Mouse (Mus musculus) embryonic facial prominence, embryonic 13.5 days (tissue): ENCODE measurements around the gene Tnk1. TPM values are rescaled to one million over a fixed set of nuclear protein-coding genes. Genes with fewer than 3 reads are reported as not detected.

Source experiments
- ATAC-seq: fragments of 200-750 bp; cut with Nextera tagmentation; 2 replicates; pipeline ENCODE4 v1.8.0; 2017; ENCODE audit warnings: low read depth; ENCODE audit not compliant: insufficient number of reproducible peaks, insufficient read depth, low FRiP score, low TSS enrichment
- H3K27ac ChIP-seq: fragments of 300-500 bp; sonication (generic); 2 replicates; pipeline ENCODE4 v1.5.1; 2015; ENCODE audit warnings: moderate library complexity, mild to moderate bottlenecking, inconsistent platforms
- H3K27me3 ChIP-seq: fragments of 300-500 bp; sonication (generic); 2 replicates; pipeline ENCODE4 v1.6.1; 2015; ENCODE audit warnings: mild to moderate bottlenecking, inconsistent platforms
- H3K36me3 ChIP-seq: fragments of 300-500 bp; sonication (generic); 2 replicates; pipeline ENCODE4 v1.6.1; 2015; ENCODE audit warnings: mild to moderate bottlenecking, inconsistent platforms
- H3K4me1 ChIP-seq: fragments of 300-500 bp; sonication (generic); 2 replicates; pipeline ENCODE4 v1.6.1; 2015; ENCODE audit warnings: inconsistent platforms
- H3K4me2 ChIP-seq: fragments of 300-500 bp; sonication (generic); 2 replicates; pipeline ENCODE4 v1.6.1; 2015; ENCODE audit warnings: moderate library complexity, mild to moderate bottlenecking, inconsistent platforms
- H3K4me3 ChIP-seq: fragments of 300-500 bp; sonication (generic); 2 replicates; pipeline ENCODE4 v1.5.1; 2015; ENCODE audit warnings: mild to moderate bottlenecking, inconsistent platforms
- H3K9ac ChIP-seq: fragments of 300-500 bp; sonication (generic); 2 replicates; pipeline ENCODE4 v1.6.1; 2015; ENCODE audit warnings: mild to moderate bottlenecking, inconsistent platforms
- H3K9me3 ChIP-seq: fragments of 300-500 bp; sonication (generic); 2 replicates; pipeline ENCODE4 v1.6.1; 2016; ENCODE audit warnings: inconsistent platforms
- WGBS: fragments of 180-500 bp; shearing (Covaris S2); methylation state at CpG from one replicate; pipeline ENCODE4 v1.1.7; 2015; ENCODE audit warnings: mixed read lengths; 5-methylcytosine and 5-hydroxymethylcytosine counted together
- polyA plus RNA-seq: library from polyadenylated mRNA; unstranded; fragments of >200 nt; fragmentation: Nextera tagmentation; extraction: Ambion mirVana; gene quantifications from 2 replicates; pipeline ENCODE4 v1.2.1, GENCODE M21; 2015

Gene Tnk1
- polyA plus RNA-seq, 1 experiment from 2014 or later, result 5.3 TPM

- WGBS, result 84% methylated on average over 10 of the region's 10 CpGs
- no peaks in the 10 kb centered on the region for H3K9me3 ChIP-seq
- H3K4me1 ChIP-seq, result peaks cover 22% of the 10 kb centered on the region
- H3K4me3 ChIP-seq, result no peak overlapping the region
- no peak overlapping the region for H3K27ac ChIP-seq
- peaks cover 34% of the 10 kb centered on the region for H3K36me3 ChIP-seq
- ATAC-seq, result no peak
- no peak overlapping the region for H3K9ac ChIP-seq
- peaks cover 26% of the 10 kb centered on the region for H3K27me3 ChIP-seq
- H3K4me2 ChIP-seq, result no peak overlapping the region
Measured at GRCm38 (mm10) chr11:69854680-69855079, 3.9 kb downstream of the Tnk1 start.

DNA sequence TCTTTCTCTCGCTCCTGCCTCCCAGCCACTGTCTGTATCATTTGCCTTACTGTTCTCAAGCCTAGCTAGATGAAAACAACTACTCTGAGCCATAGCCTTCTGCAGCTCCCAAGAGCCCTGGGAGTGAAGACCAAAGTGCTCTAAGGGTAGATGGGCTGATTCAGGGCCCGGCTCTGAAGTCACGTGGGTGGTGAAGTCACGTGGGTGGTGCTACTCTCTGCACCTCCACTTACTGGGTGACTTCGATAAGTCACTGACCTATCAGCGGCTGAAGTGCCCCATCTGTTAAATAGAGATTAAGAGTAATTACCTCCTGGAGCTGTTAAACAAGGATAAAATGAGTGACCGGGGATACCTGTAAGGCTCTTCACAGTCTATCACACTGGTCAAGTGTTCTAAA, 4.5 kb downstream of the Tnk1 start:
- Histone ChIP-seq H3K27me3 (peaks cover 19% of the 10 kb centered on the region), H3K4me1 (peaks cover 22% of the 10 kb centered on the region), H3K4me3 (no peak overlapping the region), H3K27ac (no peak overlapping the region), H3K9me3 (no peaks in the 10 kb centered on the region), H3K4me2 (no peak overlapping the region), H3K9ac (no peak overlapping the region), H3K36me3 (peaks cover 41% of the 10 kb centered on the region)
- no peak for ATAC-seq
- WGBS, result 74% methylated on average over 7 of the region's 7 CpGs

DNA sequence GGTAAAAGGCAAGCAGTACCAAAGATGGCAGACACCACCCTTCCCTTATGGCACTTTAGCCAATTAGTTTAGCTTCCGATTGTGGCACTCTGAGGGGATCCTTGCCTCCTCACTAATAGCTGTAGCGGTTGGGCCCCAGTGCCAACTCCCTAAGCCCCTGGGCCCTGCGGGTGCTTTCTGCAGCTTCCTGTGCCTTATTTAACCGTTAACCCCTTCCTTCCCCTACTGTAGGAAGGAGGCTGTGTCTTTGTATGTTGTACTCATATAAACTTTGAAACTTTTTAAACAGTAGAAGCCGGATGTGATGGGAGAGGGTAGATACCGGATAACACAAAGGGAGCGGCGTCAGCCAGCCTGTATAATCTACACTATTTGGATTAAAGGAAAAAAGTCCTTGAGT, 7.8 kb downstream of the Tnk1 start:
- Histone ChIP-seq H3K27me3 (peaks cover 2% of the 10 kb centered on the region; the same call in 1 of the 2 replicates), H3K4me3 (no peak overlapping the region), H3K4me1 (peaks cover 40% of the 10 kb centered on the region), H3K9me3 (no peaks in the 10 kb centered on the region), H3K36me3 (peaks cover 55% of the 10 kb centered on the region), H3K4me2 (no peak overlapping the region), H3K27ac (peak overlapping the region; percentile 33; the same call in 1 of the 2 replicates), H3K9ac (no peak overlapping the region)
- WGBS, result 63% methylated on average over 8 of the region's 8 CpGs
- no peak for ATAC-seq

DNA sequence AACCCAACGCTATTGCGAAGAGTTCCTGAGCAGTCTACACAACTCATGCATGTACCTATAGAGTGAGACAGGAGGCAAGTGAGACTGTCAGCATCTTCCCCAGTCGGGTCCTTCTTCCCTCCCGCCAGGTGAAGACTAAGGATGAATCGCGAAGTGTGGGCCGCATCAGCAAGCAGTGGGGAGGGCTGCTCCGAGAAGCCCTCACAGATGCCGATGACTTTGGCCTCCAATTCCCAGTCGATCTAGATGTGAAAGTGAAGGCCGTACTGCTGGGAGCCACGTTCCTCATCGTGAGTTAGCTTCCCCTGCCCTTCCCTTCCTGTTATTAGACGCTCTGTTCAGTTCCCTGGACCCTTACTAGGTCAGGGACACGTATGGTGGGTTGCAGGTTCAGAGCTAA, 8.6 kb downstream of the Tnk1 start:
- Histone ChIP-seq H3K4me3 (no peak overlapping the region), H3K36me3 (peaks cover 55% of the 10 kb centered on the region), H3K4me1 (peaks cover 41% of the 10 kb centered on the region), H3K27ac (no peak overlapping the region), H3K4me2 (no peak overlapping the region), H3K9ac (no peak overlapping the region), H3K27me3 (no peaks in the 10 kb centered on the region), H3K9me3 (no peaks in the 10 kb centered on the region)
- 94% methylated on average over 15 of the region's 15 CpGs for WGBS
- no peak for ATAC-seq

GRCm38 (mm10) chr11:69849128-69849527, 9.4 kb downstream of the Tnk1 start:
- 0 out of 2 replicates have a peak overlapping the region, but pooled peaks have one; percentile 1 for H3K27ac ChIP-seq
- H3K4me3 ChIP-seq, result no peak overlapping the region
- peaks cover 41% of the 10 kb centered on the region for H3K4me1 ChIP-seq
- 88% methylated on average over 9 of the region's 9 CpGs for WGBS
- no peak overlapping the region for H3K4me2 ChIP-seq
- H3K9ac ChIP-seq, result no peak overlapping the region
- H3K27me3 ChIP-seq, result no peaks in the 10 kb centered on the region
- no peak for ATAC-seq
- no peaks in the 10 kb centered on the region for H3K9me3 ChIP-seq
- H3K36me3 ChIP-seq, result peaks cover 55% of the 10 kb centered on the region

DNA sequence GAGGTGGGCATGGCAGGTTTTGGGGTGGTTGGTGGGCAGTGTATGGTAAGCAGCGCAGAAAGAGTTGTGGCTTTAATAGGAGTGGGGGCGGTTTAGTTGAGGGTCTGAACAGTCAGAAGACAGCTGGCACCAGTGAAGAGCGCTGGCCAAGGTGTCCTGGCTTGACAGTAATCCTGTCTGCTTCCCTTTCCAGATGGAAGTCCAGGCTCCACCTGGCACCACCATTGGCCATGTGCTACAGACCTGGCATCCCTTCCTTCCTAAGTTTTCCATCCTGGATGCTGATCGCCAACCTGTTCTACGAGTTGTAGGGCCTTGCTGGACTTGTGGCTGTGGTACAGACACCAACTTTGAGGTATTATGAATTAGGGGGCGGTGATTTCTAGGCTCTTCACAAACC, 10.5 kb downstream of the Tnk1 start:
- H3K4me3 ChIP-seq, result peak overlapping the region; percentile 76
- peak overlapping the region; percentile 90; the same call in 1 of the 2 replicates for H3K9ac ChIP-seq
- 94% methylated on average over 6 of the region's 6 CpGs for WGBS

GRCm38 (mm10) chr11:69846738-69847688, 11.5 kb downstream of the Tnk1 start:
- peak overlapping the region; percentile 90 for H3K9ac ChIP-seq
- WGBS, result 8% methylated on average over 37 of the region's 37 CpGs
- H3K9me3 ChIP-seq, result no peaks in the 10 kb centered on the region
- H3K27ac ChIP-seq, result peak overlapping the region; percentile 96
- H3K4me2 ChIP-seq, result peak overlapping the region; percentile 94
- peak overlapping the region; percentile 76 for H3K4me3 ChIP-seq
- peak; percentile 33; the same call in 1 of the 2 replicates for ATAC-seq
- H3K27me3 ChIP-seq, result no peaks in the 10 kb centered on the region
- H3K4me1 ChIP-seq, result peaks cover 35% of the 10 kb centered on the region
- peaks cover 44% of the 10 kb centered on the region for H3K36me3 ChIP-seq

More for the DNA sequence above, 10.5 kb downstream of the Tnk1 start:
- ATAC-seq, result no peak
- Histone ChIP-seq H3K27me3 (no peaks in the 10 kb centered on the region), H3K4me2 (peak overlapping the region; percentile 94), H3K27ac (peak overlapping the region; percentile 96; the same call in 1 of the 2 replicates), H3K36me3 (peaks cover 54% of the 10 kb centered on the region), H3K9me3 (no peaks in the 10 kb centered on the region), H3K4me1 (peaks cover 36% of the 10 kb centered on the region)

GRCm38 (mm10) chr11:69846198-69846680, 12.3 kb downstream of the Tnk1 start, which contains the start of gene Plscr3:
TSS of gene Plscr3 (plus strand) at chr11:69846376.
- peak within 1 kb of the TSS; percentile 90 for H3K9ac ChIP-seq
- H3K4me3 ChIP-seq, result peak within 1 kb of the TSS; percentile 76
- under 1% methylated on average over 29 of the region's 38 CpGs for WGBS
- ATAC-seq, result peak; percentile 88
- H3K9me3 ChIP-seq, result no peaks in the 10 kb centered on the region
- H3K36me3 ChIP-seq, result peaks cover 37% of the 10 kb centered on the region
- peak within 1 kb of the TSS; percentile 94 for H3K4me2 ChIP-seq
- no peaks in the 10 kb centered on the region for H3K27me3 ChIP-seq
- H3K4me1 ChIP-seq, result peaks cover 35% of the 10 kb centered on the region
- peak within 1 kb of the TSS; percentile 96 for H3K27ac ChIP-seq

GRCm38 (mm10) chr11:69838714-69839104, 19.8 kb downstream of the Tnk1 start:
- H3K27me3 ChIP-seq, result no peaks in the 10 kb centered on the region
- H3K4me1 ChIP-seq, result peaks cover 40% of the 10 kb centered on the region
- ATAC-seq, result no peak
- 2% methylated on average over 7 of the region's 7 CpGs for WGBS
- peak overlapping the region; percentile 95 for H3K27ac ChIP-seq
- no peaks in the 10 kb centered on the region for H3K9me3 ChIP-seq
- peak overlapping the region; percentile 92 for H3K4me2 ChIP-seq
- peaks cover 3% of the 10 kb centered on the region; the same call in 1 of the 2 replicates for H3K36me3 ChIP-seq
- H3K4me3 ChIP-seq, result peak overlapping the region; percentile 80
- peak overlapping the region; percentile 82 for H3K9ac ChIP-seq

DNA sequence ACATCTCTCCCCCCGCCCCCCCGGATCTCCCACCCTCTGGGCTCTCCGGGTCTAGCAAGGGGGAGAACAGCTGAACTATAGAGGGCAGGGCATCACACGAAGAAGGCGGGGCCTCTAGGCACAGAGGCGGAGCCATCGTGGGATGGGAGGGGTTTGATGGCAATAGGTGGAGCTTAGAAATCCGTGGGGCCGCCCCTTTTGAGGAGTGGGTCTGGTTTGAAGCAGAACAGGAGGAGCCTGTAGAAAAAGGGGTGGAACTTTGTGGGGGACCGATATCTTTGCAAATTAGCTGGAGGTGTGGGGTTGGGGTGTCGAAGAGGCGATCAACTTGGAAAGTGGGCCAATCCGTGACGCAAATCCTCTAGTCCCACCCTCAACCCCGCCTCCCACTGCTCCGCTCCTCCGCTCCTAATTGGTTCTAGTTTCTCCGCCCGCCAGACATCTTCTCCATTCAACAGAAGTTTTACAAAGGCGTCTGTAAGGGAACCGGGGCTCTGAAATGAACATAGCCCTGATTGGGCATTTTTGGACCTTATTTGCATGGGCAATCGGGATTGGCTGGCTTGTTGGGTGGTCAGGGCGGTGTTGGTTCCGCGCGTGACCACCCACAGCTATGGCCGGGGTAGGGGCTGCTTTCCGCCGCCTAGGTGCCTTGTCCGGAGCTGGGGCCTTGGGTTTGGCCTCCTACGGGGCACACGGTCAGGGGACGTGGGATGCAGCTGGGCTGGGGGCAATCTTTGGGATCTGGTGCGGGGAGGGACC, 20.4 kb downstream of the Tnk1 start, which contains the start of gene Tmem256:
TSS of gene Tmem256 (plus strand) at position 563 of the 762 bp plus-strand sequence.
- Histone ChIP-seq H3K27me3 (no peaks in the 10 kb centered on the region), H3K4me3 (peak within 1 kb of the TSS; percentile 80), H3K9me3 (no peaks in the 10 kb centered on the region), H3K36me3 (peaks cover 8% of the 10 kb centered on the region), H3K9ac (peak within 1 kb of the TSS; percentile 84), H3K4me2 (peak within 1 kb of the TSS; percentile 92), H3K27ac (peak within 1 kb of the TSS; percentile 95), H3K4me1 (peaks cover 45% of the 10 kb centered on the region)
- under 1% methylated on average over 34 of the region's 34 CpGs for WGBS
- peak; percentile 89 for ATAC-seq

- Histone ChIP-seq H3K27me3 (no peaks in the 10 kb centered on the region), H3K9ac (peak within 1 kb of the TSS; percentile 84), H3K9me3 (no peaks in the 10 kb centered on the region), H3K27ac (peak within 1 kb of the TSS; percentile 95), H3K4me2 (peak within 1 kb of the TSS; percentile 92), H3K4me1 (peaks cover 45% of the 10 kb centered on the region), H3K4me3 (peak within 1 kb of the TSS; percentile 80), H3K36me3 (peaks cover 13% of the 10 kb centered on the region)
- WGBS, result 0% methylated on average over 18 of the region's 32 CpGs
- peak; percentile 74 for ATAC-seq
Measured at GRCm38 (mm10) chr11:69837604-69837951, 21.0 kb downstream of the Tnk1 start, which contains the start of gene Nlgn2. TSS of gene Nlgn2 (minus strand) at chr11:69837784.
